Mouse (Mus musculus) erythroblast, embryonic 14.5 days (primary cell): ENCODE measurements at regions not wholly inside any gene's neighbourhood (a gene's known extent, or its start where the extent isn't known, plus 50 kb on each side); places are given as distances from the start of the nearest gene placed in this dataset.

Source experiments
- GATA1 ChIP-seq: IDR thresholded peaks from 2 replicates; pipeline ENCODE4 v1.6.1; 2012; ENCODE audit warnings: low read length, inconsistent platforms, mixed read lengths
- TAL1 ChIP-seq: IDR thresholded peaks from 3 replicates; pipeline ENCODE4 v1.6.1; 2012; ENCODE audit warnings: low read length, inconsistent platforms, mixed read lengths

DNA sequence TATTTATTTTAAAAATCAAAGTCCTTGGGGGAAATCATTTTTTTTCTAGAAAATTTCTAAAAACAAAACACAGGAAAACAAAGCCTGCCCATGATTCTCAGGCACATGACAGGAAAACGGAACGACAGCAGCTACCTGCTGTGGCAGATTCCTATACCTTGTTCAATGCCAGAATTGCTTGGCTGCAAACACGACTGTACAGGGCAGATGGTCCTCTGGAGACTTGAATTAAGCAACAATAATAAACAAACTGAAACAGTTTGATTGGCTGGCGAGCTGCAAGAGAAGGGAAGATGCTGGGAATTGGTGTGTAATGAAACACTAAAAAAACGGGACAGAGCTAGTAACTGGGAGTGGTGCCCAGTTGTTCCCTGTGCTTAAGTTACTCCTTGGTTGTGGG lies 280.1 kb downstream of the Slc4a3 start:
- TF ChIP-seq GATA1 = no peak
- no peak for TF ChIP-seq TAL1
